In genomic region chr7:129964192-129964591, GRCm38 (mm10) we compare ENCODE assay signal across 16 mouse cellular contexts.
DNase-seq lines count a peak whose midpoint lies in the region; ATAC-seq lines count a peak whose summit lies in the region.
"Had no signal": no experiment of that assay in that cellular context is flagged by ENCODE, and none has a peak within 500 bp of the region (broad histone marks: within the 10 kb centered on the region; RNA-seq: fewer than 3 reads in every experiment).

No protein-coding gene starts in this region.

- H3K4me2 ChIP-seq in kidney, embryonic 15.5 days: no peak overlapping the region
- no peak overlapping the region for H3K4me2 ChIP-seq in stomach, embryonic 14.5 days (replicated peaks; ENCODE audit: low read depth, low read length)
- H3K4me2 ChIP-seq: embryonic facial prominence, embryonic 15.5 days; forebrain, embryonic 13.5 days; hindbrain, embryonic 12.5 days; midbrain, embryonic 13.5 days had no signal

- no peak overlapping the region for H3K4me3 ChIP-seq in kidney, embryonic 15.5 days (replicated peaks)
- no peak overlapping the region for H3K4me3 ChIP-seq in limb, embryonic 10.5 days
- H3K4me3 ChIP-seq in stomach, embryonic 14.5 days (ENCODE audit: low read depth, low read length): no peak overlapping the region
- H3K4me3 ChIP-seq: embryonic facial prominence, embryonic 15.5 days; forebrain, embryonic 13.5 days; hindbrain, embryonic 12.5 days; midbrain, embryonic 13.5 days had no signal

- ATAC-seq in kidney, embryonic 15.5 days (replicated peaks; ENCODE audit: low FRiP score): 0 out of 2 replicates have a peak, but pooled peaks have one; percentile 9
- no peak for ATAC-seq in stomach, embryonic 14.5 days (ENCODE audit: insufficient number of reproducible peaks, insufficient read depth, low FRiP score, low read depth)
- ATAC-seq: forebrain, embryonic 13.5 days; midbrain, embryonic 13.5 days had no signal

- no peaks in the 10 kb centered on the region for H3K27me3 ChIP-seq in kidney, embryonic 15.5 days
- no peaks in the 10 kb centered on the region for H3K27me3 ChIP-seq in limb, embryonic 10.5 days (ENCODE audit: low read depth, poor library complexity, severe bottlenecking)
- no peaks in the 10 kb centered on the region for H3K27me3 ChIP-seq in stomach, embryonic 14.5 days (ENCODE audit: control insufficient read depth, insufficient read depth, low read length)
- H3K27me3 ChIP-seq: embryonic facial prominence, embryonic 15.5 days; forebrain, embryonic 13.5 days; hindbrain, embryonic 12.5 days; midbrain, embryonic 13.5 days had no signal

- peaks cover 23% of the 10 kb centered on the region for H3K4me1 ChIP-seq in kidney, embryonic 15.5 days
- peaks cover 50% of the 10 kb centered on the region for H3K4me1 ChIP-seq in limb, embryonic 10.5 days
- H3K4me1 ChIP-seq in stomach, embryonic 14.5 days (ENCODE audit: control insufficient read depth, insufficient read depth, low read length): peaks cover 22% of the 10 kb centered on the region

- no peaks in the 10 kb centered on the region for H3K9me3 ChIP-seq in kidney, embryonic 15.5 days (replicated peaks)
- H3K9me3 ChIP-seq in limb, embryonic 10.5 days (replicated peaks): no peaks in the 10 kb centered on the region
- H3K9me3 ChIP-seq in stomach, embryonic 14.5 days (ENCODE audit: control insufficient read depth, low read depth, low read length): no peaks in the 10 kb centered on the region
- H3K9me3 ChIP-seq: embryonic facial prominence, embryonic 15.5 days; forebrain, embryonic 13.5 days; hindbrain, embryonic 12.5 days; midbrain, embryonic 13.5 days had no signal

- peak; percentile 31 for DNase-seq in embryo, embryonic 10.5 days (ENCODE audit: low spot score)
- no peak for DNase-seq in embryo, embryonic 9.5 days (ENCODE audit: extremely low spot score)
- DNase-seq in kidney, postnatal 4 days: no peak
- no peak for DNase-seq in limb, embryonic 10.5 days (ENCODE audit: low spot score)
- no peak for DNase-seq in cerebellum, postnatal 10 days
- DNase-seq in urinary bladder, adult 2 months (ENCODE audit: low spot score): no peak
- DNase-seq: cerebellum, postnatal 14 days; kidney, adult 18-20 months; spleen, adult 18-20 months; thymus, postnatal 36 days had no signal

- H3K27ac ChIP-seq in kidney, embryonic 15.5 days: no peak overlapping the region
- 0 out of 2 replicates have a peak overlapping the region, but pooled peaks have one; percentile 12 for H3K27ac ChIP-seq in limb, embryonic 10.5 days
- peak overlapping the region; percentile 71 for H3K27ac ChIP-seq in stomach, embryonic 14.5 days (ENCODE audit: low read length)
- H3K27ac ChIP-seq: forebrain, embryonic 13.5 days; hindbrain, embryonic 12.5 days; midbrain, embryonic 13.5 days had no signal

- 31% methylated on average over 8 of the region's 8 CpGs for WGBS in kidney, embryonic 15.5 days
- WGBS in limb, embryonic 10.5 days: 23% methylated on average over 8 of the region's 8 CpGs
- WGBS in stomach, embryonic 14.5 days: 24% methylated on average over 8 of the region's 8 CpGs

- no peak overlapping the region for H3K9ac ChIP-seq in kidney, embryonic 15.5 days
- no peak overlapping the region for H3K9ac ChIP-seq in stomach, embryonic 14.5 days (replicated peaks; ENCODE audit: low read depth, low read length)
- H3K9ac ChIP-seq: embryonic facial prominence, embryonic 15.5 days; forebrain, embryonic 13.5 days; hindbrain, embryonic 12.5 days; midbrain, embryonic 13.5 days had no signal

- H3K36me3 ChIP-seq in kidney, embryonic 15.5 days: no peaks in the 10 kb centered on the region
- H3K36me3 ChIP-seq in limb, embryonic 10.5 days: no peaks in the 10 kb centered on the region
- H3K36me3 ChIP-seq in stomach, embryonic 14.5 days (ENCODE audit: control insufficient read depth, insufficient read depth, low read length): no peaks in the 10 kb centered on the region
- H3K36me3 ChIP-seq: embryonic facial prominence, embryonic 15.5 days; hindbrain, embryonic 12.5 days; midbrain, embryonic 13.5 days had no signal
